Mouse (Mus musculus) heart, embryonic 14.5 days (tissue): ENCODE results near the gene Lypd4. TPM values are rescaled to one million over a fixed set of nuclear protein-coding genes. Genes with fewer than 3 reads are reported as not detected.
A peak's percentile ranks its signal among the peaks of the same experiment; 100 is the strongest.

Experiments
- ATAC-seq: fragments of 200-750 bp; cut with Nextera tagmentation; 2 replicates; pipeline ENCODE4 v1.8.0; 2017; ENCODE audit warnings: low read depth, moderate TSS enrichment; ENCODE audit not compliant: insufficient number of reproducible peaks, insufficient read depth, low FRiP score
- H3K27ac ChIP-seq, 2 experiments: fragments of 200-500 bp in 1 of 2; fragments of 300-500 bp in 1 of 2; sonication (generic) in 1 of 2; replicated peaks in 1 of 2; 2 replicates each; pipeline ENCODE4 v1.5.1; 2012 to 2014; ENCODE audit warnings: low read depth in 2 of 2, low read length in 2 of 2, control low read depth in 1 of 2, mild to moderate bottlenecking in 1 of 2, mixed read lengths in 1 of 2; ENCODE audit not compliant: control insufficient read depth in 1 of 2, insufficient read depth in 1 of 2
- H3K27me3 ChIP-seq: fragments of 300-500 bp; sonication (generic); 2 replicates; pipeline ENCODE4 v1.6.1; 2014; ENCODE audit warnings: mild to moderate bottlenecking, low read length, control low read depth; ENCODE audit not compliant: control insufficient read depth, insufficient read depth
- H3K36me3 ChIP-seq: fragments of 300-500 bp; sonication (generic); 2 replicates; pipeline ENCODE4 v1.6.1; 2014; ENCODE audit warnings: mild to moderate bottlenecking, control low read depth, low read length, mixed read lengths; ENCODE audit not compliant: control insufficient read depth, insufficient read depth
- H3K4me1 ChIP-seq, 2 experiments: fragments of 200-500 bp in 1 of 2; fragments of 300-500 bp in 1 of 2; sonication (generic) in 1 of 2; 2 replicates each; pipeline ENCODE4 v1.6.1; 2012 to 2014; ENCODE audit warnings: low read length in 2 of 2, control low read depth in 1 of 2, mixed read lengths in 1 of 2; ENCODE audit not compliant: control insufficient read depth in 2 of 2, insufficient read depth in 2 of 2
- H3K4me2 ChIP-seq: fragments of 300-500 bp; sonication (generic); 2 replicates; pipeline ENCODE4 v1.6.1; 2014; ENCODE audit warnings: mild to moderate bottlenecking, low read length
- H3K4me3 ChIP-seq, 2 experiments: fragments of 200-500 bp in 1 of 2; fragments of 300-500 bp in 1 of 2; sonication (generic) in 1 of 2; 2 replicates each; pipeline ENCODE4 v1.5.1; 2012 to 2014; ENCODE audit warnings: low read length in 2 of 2, mild to moderate bottlenecking in 2 of 2, control low read depth in 1 of 2, low read depth in 1 of 2, moderate library complexity in 1 of 2; ENCODE audit not compliant: control insufficient read depth in 1 of 2, insufficient read depth in 1 of 2
- H3K9ac ChIP-seq: fragments of 300-500 bp; sonication (generic); 2 replicates; pipeline ENCODE4 v1.6.1; 2014; ENCODE audit warnings: mild to moderate bottlenecking, low read length
- H3K9me3 ChIP-seq: fragments of 300-500 bp; sonication (generic); 2 replicates; pipeline ENCODE4 v1.6.1; 2016; ENCODE audit warnings: low read length, control low read depth; ENCODE audit not compliant: control insufficient read depth
- WGBS: fragments of 180-500 bp; shearing (Covaris S2); extraction: QIAGEN DNeasy Blood & Tissue Kit; methylation state at CpG from one replicate; pipeline ENCODE4 v1.1.7; 2014; 5-methylcytosine and 5-hydroxymethylcytosine counted together
- polyA plus RNA-seq: library from polyadenylated mRNA; unstranded; fragments of >200 nt; fragmentation: Nextera tagmentation; extraction: Ambion mirVana; gene quantifications from 2 replicates; pipeline ENCODE4 v1.2.1, GENCODE M21; 2014

The Lypd4 gene
- polyA plus RNA-seq, 1 experiment from 2014 or later: not detected

GRCm38 (mm10) chr7:24887096-24887495 is 17.4 kb upstream of the Lypd4 start:
- H3K36me3 ChIP-seq: peaks cover 60% of the 10 kb centered on the region
- H3K27me3 ChIP-seq: no peaks in the 10 kb centered on the region
- no peak overlapping the region for H3K27ac ChIP-seq
- H3K9me3 ChIP-seq: no peaks in the 10 kb centered on the region
- no peak overlapping the region for H3K4me3 ChIP-seq
- WGBS: 74% methylated on average over 4 of the region's 4 CpGs
- H3K4me1 ChIP-seq: peaks cover 8 to 27% of the 10 kb centered on the region in 2 experiments
- no peak overlapping the region for H3K4me2 ChIP-seq
- ATAC-seq: no peak
- H3K9ac ChIP-seq: peak overlapping the region; percentile 42; the same call in 1 of the 2 replicates

GRCm38 (mm10) chr7:24886308-24886633 is 16.5 kb upstream of the Lypd4 start:
- 58% methylated on average over 4 of the region's 4 CpGs for WGBS
- 0 out of 4 replicates have a peak overlapping the region, but pooled peaks of 1 of the 2 experiments have one; percentile 10 for H3K27ac ChIP-seq
- peak overlapping the region; percentile 99 for H3K9ac ChIP-seq
- H3K4me2 ChIP-seq: peak overlapping the region; percentile 83
- H3K9me3 ChIP-seq: no peaks in the 10 kb centered on the region
- H3K4me1 ChIP-seq: peaks cover 8 to 27% of the 10 kb centered on the region in 2 experiments
- H3K36me3 ChIP-seq: peaks cover 60% of the 10 kb centered on the region
- H3K4me3 ChIP-seq: peak overlapping the region; percentile 69 to 91
- ATAC-seq: no peak
- no peaks in the 10 kb centered on the region for H3K27me3 ChIP-seq

- peak overlapping the region; percentile 69 to 91 for H3K4me3 ChIP-seq
- H3K36me3 ChIP-seq: peaks cover 54% of the 10 kb centered on the region
- peaks cover 8 to 27% of the 10 kb centered on the region in 2 experiments for H3K4me1 ChIP-seq
- H3K4me2 ChIP-seq: peak overlapping the region; percentile 83
- ATAC-seq: no peak
- peak overlapping the region in 1 of 2 experiments; percentile 86; a peak in 1 of 4 replicates for H3K27ac ChIP-seq
- H3K27me3 ChIP-seq: no peaks in the 10 kb centered on the region
- H3K9me3 ChIP-seq: no peaks in the 10 kb centered on the region
- H3K9ac ChIP-seq: peak overlapping the region; percentile 99
- WGBS: 43% methylated on average over 12 of the region's 12 CpGs
Observed at GRCm38 (mm10) chr7:24885468-24886307, 15.9 kb upstream of the Lypd4 start.

DNA sequence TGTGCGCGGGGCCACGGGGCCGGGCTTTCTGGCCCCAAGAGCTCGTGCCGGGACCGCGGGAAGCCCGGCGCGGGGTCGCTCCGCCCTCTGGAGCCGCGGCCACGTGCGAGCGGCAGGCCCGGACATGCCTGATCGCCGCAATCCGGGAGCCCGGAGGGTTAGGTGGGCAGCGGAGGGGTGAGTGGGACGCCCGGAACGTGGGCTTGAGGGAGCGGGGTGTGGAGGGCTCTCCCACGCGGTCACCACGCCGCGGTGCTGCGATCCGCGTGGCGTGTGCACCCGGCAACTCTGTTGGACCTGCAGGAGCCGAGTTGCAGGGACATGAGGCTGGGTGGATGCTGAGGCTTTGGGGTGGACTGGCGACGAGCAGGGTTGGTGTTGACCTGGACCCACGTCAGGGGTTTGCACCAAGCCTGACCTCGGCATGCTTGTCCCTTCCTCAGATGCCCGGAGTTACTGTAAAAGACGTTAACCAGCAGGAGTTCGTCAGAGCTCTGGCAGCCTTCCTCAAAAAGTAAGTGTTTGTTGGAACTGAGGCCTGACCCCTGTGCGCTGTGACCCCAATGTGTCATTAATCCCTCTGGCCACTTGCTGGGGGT is 15.1 kb upstream of the Lypd4 start:
- Histone ChIP-seq H3K4me2 (peak overlapping the region; percentile 83), H3K27me3 (no peaks in the 10 kb centered on the region), H3K36me3 (peaks cover 45% of the 10 kb centered on the region), H3K9me3 (no peaks in the 10 kb centered on the region), H3K4me1 (peaks cover 8 to 27% of the 10 kb centered on the region in 2 experiments), H3K4me3 (peak overlapping the region; percentile 69 to 91), H3K9ac (peak overlapping the region; percentile 99), H3K27ac (peak overlapping the region; percentile 73 to 86)
- under 1% methylated on average over 47 of the region's 47 CpGs for WGBS
- ATAC-seq: no peak

GRCm38 (mm10) chr7:24883896-24884692 is 14.4 kb upstream of the Lypd4 start, which contains the start of gene Rps19:
Gene Rps19, plus strand, starts transcription at chr7:24884371.
- Histone ChIP-seq H3K9me3 (no peaks in the 10 kb centered on the region), H3K4me1 (peaks cover 8 to 27% of the 10 kb centered on the region in 2 experiments), H3K27me3 (no peaks in the 10 kb centered on the region), H3K36me3 (peaks cover 38% of the 10 kb centered on the region), H3K4me3 (peak within 1 kb of the TSS; percentile 69 to 91), H3K4me2 (peak within 1 kb of the TSS; percentile 83), H3K9ac (peak within 1 kb of the TSS; percentile 99), H3K27ac (peak within 1 kb of the TSS; percentile 86 to 93)
- ATAC-seq: peak; percentile 94
- under 1% methylated on average over 55 of the region's 57 CpGs for WGBS

- peaks cover 23% of the 10 kb centered on the region for H3K36me3 ChIP-seq
- no peak overlapping the region for H3K9ac ChIP-seq
- no peaks in the 10 kb centered on the region for H3K9me3 ChIP-seq
- 84% methylated on average over 9 of the region's 9 CpGs for WGBS
- ATAC-seq: no peak
- no peak overlapping the region for H3K4me2 ChIP-seq
- H3K4me3 ChIP-seq: no peak overlapping the region
- no peaks in the 10 kb centered on the region for H3K27me3 ChIP-seq
- H3K4me1 ChIP-seq: peaks cover 8 to 24% of the 10 kb centered on the region in 2 experiments
- no peak overlapping the region for H3K27ac ChIP-seq
Observed at GRCm38 (mm10) chr7:24882416-24883199, 12.9 kb upstream of the Lypd4 start.

- ATAC-seq: no peak
Observed at GRCm38 (mm10) chr7:24879620-24880019, 9.9 kb upstream of the Lypd4 start.

More at GRCm38 (mm10) chr7:24879620-24880019, 9.9 kb upstream of the Lypd4 start:
- 37% methylated on average over 2 of the region's 2 CpGs for WGBS
- Histone ChIP-seq H3K9me3 (no peaks in the 10 kb centered on the region), H3K27ac (no peak overlapping the region), H3K9ac (no peak overlapping the region), H3K4me3 (no peak overlapping the region), H3K27me3 (no peaks in the 10 kb centered on the region), H3K36me3 (no peaks in the 10 kb centered on the region), H3K4me1 (no peaks in the 10 kb centered on the region), H3K4me2 (no peak overlapping the region)
